Mouse (Mus musculus): Measurements from ENCODE around the gene Lrrc71. TPM values are rescaled to one million over a fixed set of nuclear protein-coding genes. Genes with fewer than 3 reads are reported as not detected.

The Lrrc71 gene
- polyA plus RNA-seq (2014; fragmentation: Nextera tagmentation; extraction: Ambion mirVana) = 0.43 and 0.66 TPM in 2 replicates

- H3K4me1 ChIP-seq (ENCODE audit: control insufficient read depth, insufficient read depth, low read length) = 0 out of 2 replicates have a peak, but pooled peaks cover 3% of the 10 kb centered on the region
- H3K4me2 ChIP-seq = no peak within 1 kb of the TSS
- H3K4me3 ChIP-seq (ENCODE audit: low read depth, low read length) = no peak within 1 kb of the TSS
- H3K9me3 ChIP-seq (replicated peaks; ENCODE audit: control insufficient read depth, low read length) = no peaks in the 10 kb centered on the region
- ATAC-seq (replicated peaks; ENCODE audit: insufficient number of reproducible peaks, low FRiP score, low TSS enrichment) = no peak
- H3K27me3 ChIP-seq (ENCODE audit: control insufficient read depth, insufficient read depth, low read length) = peaks cover 9% of the 10 kb centered on the region; the same call in 1 of the 2 replicates
- H3K27ac ChIP-seq (ENCODE audit: low read depth, low read length) = no peak within 1 kb of the TSS
- no peaks in the 10 kb centered on the region; the same call in 1 of the 2 replicates for H3K36me3 ChIP-seq (ENCODE audit: control insufficient read depth, insufficient read depth, low read length)
- no peak within 1 kb of the TSS for H3K9ac ChIP-seq (ENCODE audit: low read depth, low read length)
- WGBS (ENCODE audit: insufficient replicate concordance) = 36% methylated on average over 13 of the region's 13 CpGs
Measured at GRCm38 (mm10) chr3:87748431-87748830, at the start of gene Lrrc71. TSS of gene Lrrc71 (minus strand) at chr3:87748625.

GRCm38 (mm10) chr3:87796736-87797334 is 48.4 kb upstream of the Lrrc71 start, which contains the start of gene Insrr:
TSS of gene Insrr (plus strand) at chr3:87796951.
- Histone ChIP-seq H3K27me3 (ENCODE audit: control insufficient read depth, insufficient read depth, low read length) (peaks cover 100% of the 10 kb centered on the region), H3K9me3 (replicated peaks; ENCODE audit: control insufficient read depth, low read length) (no peaks in the 10 kb centered on the region), H3K27ac (ENCODE audit: low read depth, low read length) (no peak within 1 kb of the TSS), H3K4me3 (ENCODE audit: low read depth, low read length) (peak within 1 kb of the TSS; percentile 34), H3K4me1 (ENCODE audit: control insufficient read depth, insufficient read depth, low read length) (peaks cover 13% of the 10 kb centered on the region), H3K9ac (ENCODE audit: low read depth, low read length) (no peak within 1 kb of the TSS), H3K4me2 (peak within 1 kb of the TSS; percentile 63), H3K36me3 (ENCODE audit: control insufficient read depth, insufficient read depth, low read length) (no peaks in the 10 kb centered on the region)
- WGBS (ENCODE audit: insufficient replicate concordance) = 1% methylated on average over 29 of the region's 29 CpGs
- ATAC-seq (replicated peaks; ENCODE audit: insufficient number of reproducible peaks, low FRiP score, low TSS enrichment) = no peak

GRCm38 (mm10) chr3:87795336-87796277 is 47.2 kb upstream of the Lrrc71 start:
- peak overlapping the region; percentile 60 for H3K4me2 ChIP-seq
- 15% methylated on average over 33 of the region's 33 CpGs for WGBS (ENCODE audit: insufficient replicate concordance)
- no peak for ATAC-seq (replicated peaks; ENCODE audit: insufficient number of reproducible peaks, low FRiP score, low TSS enrichment)
- no peaks in the 10 kb centered on the region for H3K9me3 ChIP-seq (replicated peaks; ENCODE audit: control insufficient read depth, low read length)
- H3K9ac ChIP-seq (ENCODE audit: low read depth, low read length) = no peak overlapping the region
- H3K27ac ChIP-seq (ENCODE audit: low read depth, low read length) = no peak overlapping the region
- peaks cover 100% of the 10 kb centered on the region for H3K27me3 ChIP-seq (ENCODE audit: control insufficient read depth, insufficient read depth, low read length)
- no peaks in the 10 kb centered on the region for H3K36me3 ChIP-seq (ENCODE audit: control insufficient read depth, insufficient read depth, low read length)
- peaks cover 13% of the 10 kb centered on the region for H3K4me1 ChIP-seq (ENCODE audit: control insufficient read depth, insufficient read depth, low read length)
- H3K4me3 ChIP-seq (ENCODE audit: low read depth, low read length) = peak overlapping the region; percentile 33

- no peak within 1 kb of the TSS for H3K9ac ChIP-seq (ENCODE audit: low read depth, low read length)
- H3K4me2 ChIP-seq = peak within 1 kb of the TSS; percentile 60
Measured at GRCm38 (mm10) chr3:87794922-87795325, 46.5 kb upstream of the Lrrc71 start, which contains the start of gene Ntrk1. TSS of gene Ntrk1 (minus strand) at chr3:87795162.

GRCm38 (mm10) chr3:87789768-87790167 is 41.3 kb upstream of the Lrrc71 start:
- Histone ChIP-seq H3K36me3 (ENCODE audit: control insufficient read depth, insufficient read depth, low read length) (no peaks in the 10 kb centered on the region), H3K9ac (ENCODE audit: low read depth, low read length) (no peak overlapping the region), H3K9me3 (replicated peaks; ENCODE audit: control insufficient read depth, low read length) (no peaks in the 10 kb centered on the region), H3K4me2 (no peak overlapping the region), H3K4me1 (ENCODE audit: control insufficient read depth, insufficient read depth, low read length) (peaks cover 12% of the 10 kb centered on the region), H3K27me3 (ENCODE audit: control insufficient read depth, insufficient read depth, low read length) (peaks cover 55% of the 10 kb centered on the region), H3K27ac (ENCODE audit: low read depth, low read length) (no peak overlapping the region), H3K4me3 (ENCODE audit: low read depth, low read length) (no peak overlapping the region)
- 32% methylated on average over 5 of the region's 5 CpGs for WGBS (ENCODE audit: insufficient replicate concordance)
- no peak for ATAC-seq (replicated peaks; ENCODE audit: insufficient number of reproducible peaks, low FRiP score, low TSS enrichment)

More at GRCm38 (mm10) chr3:87794922-87795325, 46.5 kb upstream of the Lrrc71 start, which contains the start of gene Ntrk1:
- Histone ChIP-seq H3K9me3 (replicated peaks; ENCODE audit: control insufficient read depth, low read length) (no peaks in the 10 kb centered on the region), H3K27ac (ENCODE audit: low read depth, low read length) (no peak within 1 kb of the TSS), H3K36me3 (ENCODE audit: control insufficient read depth, insufficient read depth, low read length) (no peaks in the 10 kb centered on the region), H3K4me3 (ENCODE audit: low read depth, low read length) (peak within 1 kb of the TSS; percentile 33), H3K4me1 (ENCODE audit: control insufficient read depth, insufficient read depth, low read length) (peaks cover 14% of the 10 kb centered on the region), H3K27me3 (ENCODE audit: control insufficient read depth, insufficient read depth, low read length) (peaks cover 97% of the 10 kb centered on the region)
- no peak for ATAC-seq (replicated peaks; ENCODE audit: insufficient number of reproducible peaks, low FRiP score, low TSS enrichment)
- WGBS (ENCODE audit: insufficient replicate concordance) = 0% methylated on average over 37 of the region's 47 CpGs

GRCm38 (mm10) chr3:87789248-87789647 is 40.8 kb upstream of the Lrrc71 start:
- WGBS (ENCODE audit: insufficient replicate concordance) = 53% methylated on average over 1 of the region's 1 CpGs
- Histone ChIP-seq H3K4me1 (ENCODE audit: control insufficient read depth, insufficient read depth, low read length) (peaks cover 11% of the 10 kb centered on the region), H3K27me3 (ENCODE audit: control insufficient read depth, insufficient read depth, low read length) (peaks cover 50% of the 10 kb centered on the region), H3K36me3 (ENCODE audit: control insufficient read depth, insufficient read depth, low read length) (no peaks in the 10 kb centered on the region), H3K9ac (ENCODE audit: low read depth, low read length) (no peak overlapping the region), H3K27ac (ENCODE audit: low read depth, low read length) (no peak overlapping the region), H3K4me3 (ENCODE audit: low read depth, low read length) (no peak overlapping the region), H3K9me3 (replicated peaks; ENCODE audit: control insufficient read depth, low read length) (no peaks in the 10 kb centered on the region), H3K4me2 (no peak overlapping the region)
- ATAC-seq (replicated peaks; ENCODE audit: insufficient number of reproducible peaks, low FRiP score, low TSS enrichment) = no peak

GRCm38 (mm10) chr3:87785626-87786214 is 37.3 kb upstream of the Lrrc71 start:
- WGBS (ENCODE audit: insufficient replicate concordance) = 18% methylated on average over 6 of the region's 6 CpGs
- Histone ChIP-seq H3K36me3 (ENCODE audit: control insufficient read depth, insufficient read depth, low read length) (no peaks in the 10 kb centered on the region), H3K27ac (ENCODE audit: low read depth, low read length) (no peak overlapping the region), H3K27me3 (ENCODE audit: control insufficient read depth, insufficient read depth, low read length) (peaks cover 22% of the 10 kb centered on the region), H3K9ac (ENCODE audit: low read depth, low read length) (no peak overlapping the region), H3K9me3 (replicated peaks; ENCODE audit: control insufficient read depth, low read length) (no peaks in the 10 kb centered on the region), H3K4me1 (ENCODE audit: control insufficient read depth, insufficient read depth, low read length) (peaks cover 11% of the 10 kb centered on the region), H3K4me3 (ENCODE audit: low read depth, low read length) (no peak overlapping the region), H3K4me2 (no peak overlapping the region)
- no peak for ATAC-seq (replicated peaks; ENCODE audit: insufficient number of reproducible peaks, low FRiP score, low TSS enrichment)

GRCm38 (mm10) chr3:87785156-87785555 is 36.7 kb upstream of the Lrrc71 start:
- H3K9ac ChIP-seq (ENCODE audit: low read depth, low read length) = no peak overlapping the region
- no peaks in the 10 kb centered on the region for H3K9me3 ChIP-seq (replicated peaks; ENCODE audit: control insufficient read depth, low read length)
- 52% methylated on average over 5 of the region's 5 CpGs for WGBS (ENCODE audit: insufficient replicate concordance)
- no peaks in the 10 kb centered on the region for H3K36me3 ChIP-seq (ENCODE audit: control insufficient read depth, insufficient read depth, low read length)
- no peak overlapping the region for H3K4me2 ChIP-seq
- peaks cover 23% of the 10 kb centered on the region for H3K27me3 ChIP-seq (ENCODE audit: control insufficient read depth, insufficient read depth, low read length)
- peaks cover 11% of the 10 kb centered on the region for H3K4me1 ChIP-seq (ENCODE audit: control insufficient read depth, insufficient read depth, low read length)
- H3K27ac ChIP-seq (ENCODE audit: low read depth, low read length) = no peak overlapping the region
- no peak for ATAC-seq (replicated peaks; ENCODE audit: insufficient number of reproducible peaks, low FRiP score, low TSS enrichment)
- no peak overlapping the region for H3K4me3 ChIP-seq (ENCODE audit: low read depth, low read length)
